Mouse (Mus musculus): ENCODE data around the gene Gm17581. TPM values are rescaled to one million over a fixed set of nuclear protein-coding genes. Genes with fewer than 3 reads are reported as not detected.

Gm17581 gene
- polyA plus RNA-seq, 1 experiment from 2014 or later = not detected

GRCm38 (mm10) chr2:155735080-155735479 lies 586 bp downstream of the Gm17581 start:
- no peak overlapping the region for H3K27ac ChIP-seq
- H3K4me3 ChIP-seq = no peak overlapping the region
- no peak for ATAC-seq (ENCODE audit: borderline replicate concordance, extremely low read depth, low FRiP score, low TSS enrichment)
- H3K4me1 ChIP-seq = no peaks in the 10 kb centered on the region
- no peaks in the 10 kb centered on the region for H3K36me3 ChIP-seq
- WGBS = 49% methylated on average over 5 of the region's 5 CpGs
- H3K4me2 ChIP-seq = no peak overlapping the region
- no peaks in the 10 kb centered on the region for H3K9me3 ChIP-seq
- H3K27me3 ChIP-seq = no peaks in the 10 kb centered on the region
- no peak overlapping the region for H3K9ac ChIP-seq

GRCm38 (mm10) chr2:155729158-155729645 lies 6.5 kb downstream of the Gm17581 start, which contains the start of gene Edem2:
Gene Edem2 (minus strand): TSS chr2:155729475.
- H3K36me3 ChIP-seq = no peaks in the 10 kb centered on the region
- H3K9ac ChIP-seq = peak within 1 kb of the TSS; percentile 65
- peak within 1 kb of the TSS; percentile 86 for H3K4me2 ChIP-seq
- no peaks in the 10 kb centered on the region for H3K9me3 ChIP-seq
- under 1% methylated on average over 31 of the region's 33 CpGs for WGBS
- H3K27ac ChIP-seq = no peak within 1 kb of the TSS
- H3K27me3 ChIP-seq = no peaks in the 10 kb centered on the region
- peaks cover 9% of the 10 kb centered on the region for H3K4me1 ChIP-seq
- ATAC-seq (ENCODE audit: borderline replicate concordance, extremely low read depth, low FRiP score, low TSS enrichment) = peak; percentile 94
- H3K4me3 ChIP-seq = peak within 1 kb of the TSS; percentile 86

DNA sequence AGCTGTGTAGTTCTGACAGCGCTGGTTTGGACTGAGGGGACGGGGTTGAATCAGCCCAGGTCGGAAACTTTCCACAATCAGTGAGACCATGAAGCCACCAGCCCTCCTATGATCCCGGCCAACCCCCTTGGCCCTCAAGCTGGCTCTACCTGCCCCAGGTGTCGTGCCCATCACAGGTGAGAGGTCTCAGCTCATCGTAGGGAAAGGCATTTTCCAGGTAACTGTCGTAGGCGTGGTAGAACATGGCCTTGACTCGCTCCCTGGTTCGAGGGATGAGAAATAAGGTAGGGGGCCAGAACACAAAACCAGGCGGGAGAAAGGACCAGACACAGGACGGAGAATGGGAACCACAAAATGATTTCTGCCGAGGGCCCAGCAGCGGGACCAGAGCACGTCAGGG lies 6.9 kb downstream of the Gm17581 start:
- no peaks in the 10 kb centered on the region for H3K27me3 ChIP-seq
- no peaks in the 10 kb centered on the region for H3K36me3 ChIP-seq
- ATAC-seq (ENCODE audit: borderline replicate concordance, extremely low read depth, low FRiP score, low TSS enrichment) = no peak
- H3K9ac ChIP-seq = peak overlapping the region; percentile 65
- WGBS = 4% methylated on average over 15 of the region's 15 CpGs
- H3K4me3 ChIP-seq = peak overlapping the region; percentile 86
- no peak overlapping the region for H3K27ac ChIP-seq
- H3K4me2 ChIP-seq = peak overlapping the region; percentile 86
- no peaks in the 10 kb centered on the region for H3K9me3 ChIP-seq
- peaks cover 9% of the 10 kb centered on the region for H3K4me1 ChIP-seq

- no peaks in the 10 kb centered on the region for H3K27me3 ChIP-seq
- H3K36me3 ChIP-seq = peaks cover 3% of the 10 kb centered on the region; the same call in 1 of the 2 replicates
- H3K4me3 ChIP-seq = peak overlapping the region; percentile 86; the same call in 1 of the 2 replicates
- 61% methylated on average over 7 of the region's 7 CpGs for WGBS
- H3K4me1 ChIP-seq = peaks cover 9% of the 10 kb centered on the region
- H3K9me3 ChIP-seq = no peaks in the 10 kb centered on the region
- ATAC-seq (ENCODE audit: borderline replicate concordance, extremely low read depth, low FRiP score, low TSS enrichment) = no peak
- H3K9ac ChIP-seq = no peak overlapping the region
- H3K4me2 ChIP-seq = peak overlapping the region; percentile 86; the same call in 1 of the 2 replicates
- H3K27ac ChIP-seq = no peak overlapping the region
These were observed 7.8 kb downstream of the Gm17581 start for GRCm38 (mm10) chr2:155727764-155728395.

DNA sequence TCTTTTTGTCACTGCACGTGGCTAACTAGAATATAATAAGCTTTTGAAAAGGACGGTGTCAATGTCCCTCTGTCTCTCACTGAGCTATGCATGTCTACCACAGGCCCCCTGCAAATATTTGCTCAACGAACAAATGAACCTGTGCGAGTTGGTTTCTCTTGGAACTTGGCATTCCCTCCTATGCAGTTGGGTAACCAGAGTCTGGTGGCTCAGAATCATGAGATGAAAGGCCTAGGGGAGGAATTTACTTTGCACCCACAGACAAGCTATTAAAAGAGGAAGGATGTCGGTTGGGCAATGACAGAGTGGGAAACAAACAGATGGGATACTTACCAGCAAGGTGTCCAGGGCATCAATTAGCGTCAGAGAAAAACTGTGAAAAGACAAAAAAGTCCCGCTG lies 9.4 kb downstream of the Gm17581 start:
- Histone ChIP-seq H3K9ac (no peak overlapping the region), H3K9me3 (no peaks in the 10 kb centered on the region), H3K27me3 (no peaks in the 10 kb centered on the region), H3K4me2 (no peak overlapping the region), H3K36me3 (peaks cover 3% of the 10 kb centered on the region; the same call in 1 of the 2 replicates), H3K4me1 (peaks cover 9% of the 10 kb centered on the region), H3K27ac (no peak overlapping the region), H3K4me3 (no peak overlapping the region)
- ATAC-seq (ENCODE audit: borderline replicate concordance, extremely low read depth, low FRiP score, low TSS enrichment) = no peak
- 62% methylated on average over 7 of the region's 7 CpGs for WGBS

GRCm38 (mm10) chr2:155724526-155724925 lies 11.1 kb downstream of the Gm17581 start:
- H3K27me3 ChIP-seq = no peaks in the 10 kb centered on the region
- peaks cover 3% of the 10 kb centered on the region; the same call in 1 of the 2 replicates for H3K36me3 ChIP-seq
- no peak for ATAC-seq (ENCODE audit: borderline replicate concordance, extremely low read depth, low FRiP score, low TSS enrichment)
- no peak overlapping the region for H3K4me2 ChIP-seq
- no peaks in the 10 kb centered on the region for H3K9me3 ChIP-seq
- WGBS = 77% methylated on average over 6 of the region's 6 CpGs
- H3K9ac ChIP-seq = no peak overlapping the region
- no peak overlapping the region for H3K27ac ChIP-seq
- peaks cover 9% of the 10 kb centered on the region for H3K4me1 ChIP-seq
- no peak overlapping the region for H3K4me3 ChIP-seq

DNA sequence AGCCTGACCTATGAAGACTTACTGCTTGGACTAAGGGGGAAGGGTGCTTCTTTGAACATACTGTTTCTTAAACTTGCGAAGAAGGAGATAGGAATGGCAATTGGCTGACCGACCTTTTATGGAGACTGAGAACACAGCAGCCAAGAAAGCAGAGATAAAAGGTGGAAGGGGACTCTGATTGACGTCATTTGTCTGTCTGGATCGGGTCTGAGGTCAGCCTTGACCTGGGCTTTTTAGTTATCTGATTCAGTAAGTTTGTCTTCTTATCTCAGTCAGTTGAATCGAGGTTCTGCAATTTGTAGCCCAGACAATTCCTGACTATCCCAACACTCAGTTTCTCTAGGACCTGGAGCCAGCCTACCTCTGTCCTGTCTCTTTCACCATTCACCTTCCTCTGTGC lies 11.6 kb downstream of the Gm17581 start:
- 56% methylated on average over 5 of the region's 5 CpGs for WGBS
- no peak overlapping the region for H3K4me3 ChIP-seq
- no peak overlapping the region for H3K4me2 ChIP-seq
- H3K36me3 ChIP-seq = peaks cover 3% of the 10 kb centered on the region; the same call in 1 of the 2 replicates
- ATAC-seq (ENCODE audit: borderline replicate concordance, extremely low read depth, low FRiP score, low TSS enrichment) = no peak
- H3K4me1 ChIP-seq = peaks cover 9% of the 10 kb centered on the region
- no peaks in the 10 kb centered on the region for H3K9me3 ChIP-seq
- H3K9ac ChIP-seq = no peak overlapping the region
- H3K27ac ChIP-seq = no peak overlapping the region
- H3K27me3 ChIP-seq = no peaks in the 10 kb centered on the region

GRCm38 (mm10) chr2:155720585-155720984 lies 15.1 kb downstream of the Gm17581 start:
- Histone ChIP-seq H3K9ac (no peak overlapping the region), H3K27me3 (no peaks in the 10 kb centered on the region), H3K4me2 (no peak overlapping the region), H3K27ac (no peak overlapping the region), H3K4me3 (no peak overlapping the region), H3K9me3 (no peaks in the 10 kb centered on the region), H3K4me1 (no peaks in the 10 kb centered on the region), H3K36me3 (peaks cover 7% of the 10 kb centered on the region; the same call in 1 of the 2 replicates)
- whole genome bisulfite sequencing = 73% methylated on average over 5 of the region's 5 CpGs
- no peak for ATAC-seq (ENCODE audit: borderline replicate concordance, extremely low read depth, low FRiP score, low TSS enrichment)

DNA sequence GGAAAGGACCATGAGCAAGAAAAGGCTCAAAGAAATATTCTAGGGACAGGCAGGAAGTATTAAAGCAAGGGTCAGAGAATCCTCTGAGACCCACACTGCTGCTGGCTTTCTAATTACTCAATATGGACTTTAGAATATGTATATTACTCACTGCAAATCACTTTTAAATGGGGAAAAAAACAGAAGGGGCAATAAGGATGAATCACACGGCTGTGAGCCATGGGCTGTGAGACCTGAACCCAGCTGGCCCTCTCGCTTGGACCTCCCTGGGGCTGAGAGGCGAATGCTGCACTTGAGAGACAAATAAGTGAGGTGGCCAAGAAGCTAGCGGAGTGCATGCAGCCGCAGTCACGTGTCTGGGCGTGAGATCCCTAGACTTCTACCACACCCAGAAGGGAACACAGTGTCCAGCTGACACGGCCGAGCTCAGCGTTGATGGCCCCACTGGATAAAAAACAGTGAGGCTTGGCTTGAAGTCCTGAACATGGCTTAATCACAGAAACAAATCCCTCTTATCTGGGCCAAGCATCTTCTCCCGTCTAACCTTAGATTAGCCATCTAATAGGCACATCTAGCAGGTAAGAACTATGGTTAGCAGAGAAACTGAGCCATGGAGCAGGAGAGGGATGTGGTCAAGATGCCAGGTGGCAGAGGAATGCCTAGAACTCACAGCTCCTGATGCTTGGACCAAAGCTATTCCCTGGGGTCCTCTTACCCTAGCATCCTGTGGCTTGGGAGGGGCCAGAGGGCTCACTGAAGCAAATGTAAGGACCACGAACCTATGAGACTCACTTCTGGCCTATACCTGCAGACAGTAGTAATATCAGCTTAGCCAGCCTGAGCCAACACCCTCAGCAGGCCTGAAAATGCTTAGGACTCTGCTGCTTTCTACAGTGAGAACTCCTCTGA lies 18.3 kb downstream of the Gm17581 start:
- ATAC-seq (ENCODE audit: borderline replicate concordance, extremely low read depth, low FRiP score, low TSS enrichment) = no peak
- Histone ChIP-seq H3K9ac (no peak overlapping the region), H3K27ac (no peak overlapping the region), H3K9me3 (no peaks in the 10 kb centered on the region), H3K4me1 (no peaks in the 10 kb centered on the region), H3K36me3 (peaks cover 11% of the 10 kb centered on the region; the same call in 1 of the 2 replicates), H3K4me2 (no peak overlapping the region), H3K27me3 (no peaks in the 10 kb centered on the region), H3K4me3 (no peak overlapping the region)
- 79% methylated on average over 12 of the region's 12 CpGs for WGBS

GRCm38 (mm10) chr2:155710557-155710956 lies 25.1 kb downstream of the Gm17581 start:
- no peak overlapping the region for H3K4me3 ChIP-seq
- H3K27ac ChIP-seq = no peak overlapping the region
- H3K9ac ChIP-seq = no peak overlapping the region
- no peak for ATAC-seq (ENCODE audit: borderline replicate concordance, extremely low read depth, low FRiP score, low TSS enrichment)
- no peaks in the 10 kb centered on the region for H3K27me3 ChIP-seq
- no peaks in the 10 kb centered on the region for H3K4me1 ChIP-seq
- no peak overlapping the region for H3K4me2 ChIP-seq
- H3K9me3 ChIP-seq = no peaks in the 10 kb centered on the region
- WGBS = 87% methylated on average over 11 of the region's 11 CpGs
- peaks cover 29% of the 10 kb centered on the region for H3K36me3 ChIP-seq

- H3K9ac ChIP-seq = no peak overlapping the region
- no peak overlapping the region for H3K4me3 ChIP-seq
- WGBS = 74% methylated on average over 4 of the region's 4 CpGs
- H3K9me3 ChIP-seq = no peaks in the 10 kb centered on the region
- no peak overlapping the region for H3K27ac ChIP-seq
- H3K36me3 ChIP-seq = peaks cover 27% of the 10 kb centered on the region
- no peaks in the 10 kb centered on the region for H3K4me1 ChIP-seq
- H3K4me2 ChIP-seq = no peak overlapping the region
- no peak for ATAC-seq (ENCODE audit: borderline replicate concordance, extremely low read depth, low FRiP score, low TSS enrichment)
- H3K27me3 ChIP-seq = no peaks in the 10 kb centered on the region
These were observed 28.4 kb downstream of the Gm17581 start for GRCm38 (mm10) chr2:155707251-155707650.

- Histone ChIP-seq H3K4me3 (no peak overlapping the region), H3K36me3 (peaks cover 15% of the 10 kb centered on the region), H3K4me2 (no peak overlapping the region), H3K9me3 (no peaks in the 10 kb centered on the region), H3K4me1 (no peaks in the 10 kb centered on the region), H3K27ac (no peak overlapping the region), H3K9ac (no peak overlapping the region), H3K27me3 (no peaks in the 10 kb centered on the region)
- no peak for ATAC-seq (ENCODE audit: borderline replicate concordance, extremely low read depth, low FRiP score, low TSS enrichment)
- 70% methylated on average over 4 of the region's 4 CpGs for WGBS
These were observed 32.0 kb downstream of the Gm17581 start for GRCm38 (mm10) chr2:155703630-155704029.
